Mouse (Mus musculus): ENCODE measurements around the gene D630045J12Rik. TPM values are rescaled to one million over a fixed set of nuclear protein-coding genes. Genes with fewer than 3 reads are reported as not detected.

Gene D630045J12Rik
- total and polyA plus RNA-seq, 3 experiments: 2.5 to 6.2 TPM; not detected in 1

- H3K79me2 ChIP-seq (ENCODE audit: control insufficient read depth, insufficient read depth, low read length, poor library complexity): no peaks in the 10 kb centered on the region
- peaks cover 0 to 29% of the 10 kb centered on the region in 2 experiments; a peak in 2 of 4 replicates for H3K36me3 ChIP-seq (ENCODE audit: control insufficient read depth in 1 of 2, insufficient read depth in 2 of 2, low read length in 2 of 2)
- no peaks in the 10 kb centered on the region for H3K9me3 ChIP-seq (replicated peaks; ENCODE audit: insufficient read depth, low read length)
- peaks cover 16 to 26% of the 10 kb centered on the region in 2 experiments for H3K4me1 ChIP-seq (ENCODE audit: control insufficient read depth in 1 of 2, insufficient read depth in 2 of 2, low read length in 2 of 2)
- no peaks in the 10 kb centered on the region for H3K27me3 ChIP-seq (ENCODE audit: control insufficient read depth in 1 of 2, insufficient read depth in 2 of 2, low read length in 2 of 2)
- DNase-seq (ENCODE audit: low read depth, low spot score): peak; percentile 57
- no peak overlapping the region for H3K4me3 ChIP-seq (ENCODE audit: control insufficient read depth in 1 of 2, insufficient read depth in 1 of 2, low read depth in 2 of 2, low read length in 2 of 2)
- TF ChIP-seq BHLHE40 (IDR thresholded peaks at IDR 0.05; ENCODE audit: borderline replicate concordance, low read depth, low read length) (no peak), MAZ (IDR thresholded peaks at IDR 0.05; ENCODE audit: low read depth, low read length) (no peak), RAD21 (IDR thresholded peaks at IDR 0.05; ENCODE audit: low read depth, low read length) (no peak), ELF1 (IDR thresholded peaks at IDR 0.05; ENCODE audit: low read depth, low read length) (no peak), RCOR1 (IDR thresholded peaks at IDR 0.05; ENCODE audit: low read depth, low read length) (peak; percentile 57; the same call in 1 of the 2 replicates), JUND (IDR thresholded peaks at IDR 0.05; ENCODE audit: low read depth, low read length) (no peak), ETS1 (IDR thresholded peaks at IDR 0.05; ENCODE audit: low read depth, low read length) (peak; percentile 36; the same call in 1 of the 2 replicates), MAFK (IDR thresholded peaks at IDR 0.05; ENCODE audit: borderline replicate concordance, low read depth, low read length) (no peak), CHD1 (IDR thresholded peaks at IDR 0.05; ENCODE audit: low read depth, low read length) (no peak), UBTF (IDR thresholded peaks at IDR 0.05; ENCODE audit: borderline replicate concordance, insufficient read depth, low read depth, low read length) (no peak), MXI1 (IDR thresholded peaks at IDR 0.05; ENCODE audit: low read depth, low read length) (peak; percentile 30; the same call in 1 of the 2 replicates), USF2 (IDR thresholded peaks at IDR 0.05; ENCODE audit: borderline replicate concordance in 1 of 2, insufficient read depth in 1 of 2, low read depth in 1 of 2, low read length in 2 of 2) (no peak), MYC (IDR thresholded peaks at IDR 0.05; ENCODE audit: low read depth, low read length) (peak; percentile 78; the same call in 1 of the 2 replicates), MAX (IDR thresholded peaks at IDR 0.05; ENCODE audit: low read length) (peak; percentile 76; the same call in 1 of the 2 replicates), GATA1 (IDR thresholded peaks at IDR 0.05; ENCODE audit: low read depth, low read length) (peak; percentile 76), POLR2AphosphoS2 (IDR thresholded peaks at IDR 0.05; ENCODE audit: low read length) (no peak), SIN3A (IDR thresholded peaks at IDR 0.05; ENCODE audit: low read length) (peak; percentile 41; the same call in 1 of the 2 replicates), EP300 (IDR thresholded peaks at IDR 0.05; ENCODE audit: low read depth in 1 of 2, low read length in 2 of 2) (peak; percentile 45 to 75; a peak in 3 of 4 replicates)
- no peak overlapping the region for H3K9ac ChIP-seq (ENCODE audit: control insufficient read depth, low read depth, low read length, poor library complexity, severe bottlenecking)
- no peak overlapping the region for H3K27ac ChIP-seq (ENCODE audit: control insufficient read depth, low read depth, low read length)
Observed at GRCm38 (mm10) chr6:38244167-38244566, 9.6 kb downstream of the D630045J12Rik start.

- Histone ChIP-seq H3K36me3 (ENCODE audit: control insufficient read depth in 1 of 2, insufficient read depth in 2 of 2, low read length in 2 of 2) (peaks cover 0 to 29% of the 10 kb centered on the region in 2 experiments; a peak in 2 of 4 replicates), H3K27ac (ENCODE audit: control insufficient read depth, low read depth, low read length) (no peak overlapping the region), H3K9me3 (replicated peaks; ENCODE audit: insufficient read depth, low read length) (no peaks in the 10 kb centered on the region), H3K4me1 (ENCODE audit: control insufficient read depth in 1 of 2, insufficient read depth in 2 of 2, low read length in 2 of 2) (peaks cover 16 to 26% of the 10 kb centered on the region in 2 experiments), H3K4me3 (ENCODE audit: control insufficient read depth in 1 of 2, insufficient read depth in 1 of 2, low read depth in 2 of 2, low read length in 2 of 2) (no peak overlapping the region), H3K9ac (ENCODE audit: control insufficient read depth, low read depth, low read length, poor library complexity, severe bottlenecking) (no peak overlapping the region), H3K79me2 (ENCODE audit: control insufficient read depth, insufficient read depth, low read length, poor library complexity) (no peaks in the 10 kb centered on the region), H3K27me3 (ENCODE audit: control insufficient read depth in 1 of 2, insufficient read depth in 2 of 2, low read length in 2 of 2) (no peaks in the 10 kb centered on the region)
- DNase-seq (ENCODE audit: low read depth, low spot score): no peak
- TF ChIP-seq ZKSCAN1 (IDR thresholded peaks at IDR 0.05; ENCODE audit: low read depth, low read length): no peak
- no peak for TF ChIP-seq MAX (IDR thresholded peaks at IDR 0.05; ENCODE audit: low read length)
- TF ChIP-seq TBP (IDR thresholded peaks at IDR 0.05; ENCODE audit: low read depth, low read length): no peak
- TF ChIP-seq ETS1 (IDR thresholded peaks at IDR 0.05; ENCODE audit: low read depth, low read length): no peak
- no peak for TF ChIP-seq ZC3H11A (IDR thresholded peaks at IDR 0.05; ENCODE audit: low read depth, low read length)
- TF ChIP-seq SMC3 (IDR thresholded peaks at IDR 0.05; ENCODE audit: low read depth, low read length): no peak
Observed at GRCm38 (mm10) chr6:38242833-38243232, 11.0 kb downstream of the D630045J12Rik start.
